Mouse (Mus musculus) right cerebral cortex, adult 18-20 months (tissue): ENCODE results near the gene 1700018F24Rik.
"Not testable (repeated sequence)": the region's sequence is repeated elsewhere in the genome, so short reads cannot be mapped to it uniquely, and the experiment has no call there.

Source experiments
- DNase-seq: peaks from one replicate; pipeline ENCODE4 v3.0.0; 2022; ENCODE audit warnings: mixed read lengths

The 1700018F24Rik gene

GRCm38 (mm10) chr5:145083201-145083600, 40.4 kb downstream of the 1700018F24Rik start:
- DNase-seq, result not testable (repeated sequence)

GRCm38 (mm10) chr5:145083632-145084451, 41.1 kb downstream of the 1700018F24Rik start, which contains the start of the genes Arpc1a and Kpna7:
Gene Arpc1a, plus strand, starts transcription at chr5:145083830.
Gene Kpna7, minus strand, starts transcription at chr5:145084030.
- peak; percentile 93 for DNase-seq

DNA sequence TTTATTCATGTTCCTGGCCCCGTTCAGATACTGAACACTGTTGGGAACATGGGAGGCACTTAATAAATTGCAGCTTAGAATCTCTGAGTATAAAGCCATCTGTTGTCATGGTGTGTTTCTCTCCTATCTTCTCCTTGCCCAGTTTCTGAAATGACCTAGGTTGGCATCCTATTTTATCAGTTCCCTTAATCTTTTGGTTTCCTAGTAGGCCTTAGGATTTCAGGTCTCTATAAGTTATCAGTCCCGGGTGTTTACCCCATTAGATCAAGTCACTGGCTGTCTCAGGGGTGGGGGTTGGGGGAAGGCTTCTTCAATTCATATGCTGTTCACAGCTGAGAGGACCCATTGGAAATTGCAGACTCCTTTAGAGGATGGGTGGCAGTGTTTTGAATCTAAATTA, 42.0 kb downstream of the 1700018F24Rik start:
- no peak for DNase-seq

- DNase-seq, result no peak
These were observed 45.4 kb downstream of the 1700018F24Rik start for GRCm38 (mm10) chr5:145088186-145088585.

DNA sequence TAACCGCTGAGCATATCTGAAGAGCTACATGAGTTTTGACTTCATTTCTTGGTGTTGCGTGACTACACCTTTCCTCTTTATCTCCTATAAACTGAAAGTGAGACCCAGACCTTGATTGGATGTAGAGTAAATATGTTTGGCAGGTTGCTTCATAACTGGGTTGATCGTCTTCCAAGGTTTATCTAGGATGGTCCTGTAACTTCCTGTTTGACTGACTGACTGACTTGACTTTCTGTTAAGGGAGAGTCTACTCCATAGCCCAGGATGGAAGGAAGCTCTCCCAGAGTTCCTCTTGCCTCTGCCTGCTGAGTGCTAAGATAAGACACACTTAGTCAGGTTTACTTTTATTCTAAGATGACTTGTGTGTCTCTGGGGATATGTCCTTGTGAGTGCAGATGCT, 47.1 kb downstream of the 1700018F24Rik start:
- DNase-seq, result no peak
